Mouse (Mus musculus): ENCODE measurements around the gene Zbtb3.
A peak's percentile ranks its signal among the peaks of the same experiment; 100 is the strongest.

DNA sequence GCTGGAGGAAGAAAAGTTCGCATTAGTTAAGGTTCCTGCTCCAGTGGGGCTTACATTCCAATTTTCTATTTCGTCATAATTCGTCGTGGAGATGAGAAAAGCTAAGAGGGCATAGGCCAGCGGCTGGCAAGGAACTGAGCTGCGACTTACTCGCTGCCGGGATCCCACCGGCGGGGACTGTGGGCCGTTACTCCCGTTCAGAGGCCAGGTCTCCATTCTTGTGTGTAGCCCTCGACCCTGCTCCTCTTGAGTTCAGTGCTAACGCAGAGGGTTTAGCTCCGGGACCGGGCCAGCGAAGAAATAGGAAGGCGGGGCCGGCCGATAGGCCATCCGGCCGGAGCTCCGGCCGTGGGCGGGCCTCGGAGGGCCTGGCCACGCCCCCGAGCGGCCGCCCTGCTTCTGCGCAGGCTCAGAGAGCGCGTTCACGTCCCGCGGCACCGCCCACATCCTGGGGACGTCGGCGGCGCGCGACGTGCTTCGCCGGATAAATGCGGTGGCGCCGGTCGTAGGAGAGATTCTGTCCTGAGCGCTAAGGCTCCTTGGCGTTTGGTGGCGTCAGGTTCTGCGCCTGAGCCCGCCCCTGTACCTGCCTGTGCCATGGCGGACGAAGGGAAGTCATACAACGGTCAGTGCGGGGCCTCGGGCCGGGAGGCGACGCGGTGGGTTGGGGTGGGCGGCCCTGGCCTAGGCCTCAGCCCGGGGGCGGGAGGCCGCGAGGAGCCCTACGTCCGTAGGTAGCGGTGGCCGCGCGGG is 45.5 kb upstream of the Zbtb3 start, which contains the start of gene Nxf1:
- TF ChIP-seq CTCF (IDR thresholded peaks at IDR 0.05; ENCODE audit: low read depth), result no peak
- 0 out of 2 replicates have a peak, but pooled peaks have one; percentile 22 for TF ChIP-seq EP300 (IDR thresholded peaks at IDR 0.05; ENCODE audit: low read depth)

Measured in heart, postnatal 0 days (tissue).